Mouse (Mus musculus) c-Kit-positive CD71-positive TER-119-positive erythroid progenitor cells, embryonic 14.5 days (primary cell): ENCODE data around the gene Ppm1m.

Experiments
- DNase-seq: peaks from one replicate; pipeline ENCODE4 v3.0.0-alpha.2; 2013; ENCODE audit warnings: low spot score

Gene Ppm1m

GRCm38 (mm10) chr9:106199535-106200272, at the start of gene Ppm1m:
TSS of gene Ppm1m (minus strand) at chr9:106199746.
- no peak for DNase-seq

DNA sequence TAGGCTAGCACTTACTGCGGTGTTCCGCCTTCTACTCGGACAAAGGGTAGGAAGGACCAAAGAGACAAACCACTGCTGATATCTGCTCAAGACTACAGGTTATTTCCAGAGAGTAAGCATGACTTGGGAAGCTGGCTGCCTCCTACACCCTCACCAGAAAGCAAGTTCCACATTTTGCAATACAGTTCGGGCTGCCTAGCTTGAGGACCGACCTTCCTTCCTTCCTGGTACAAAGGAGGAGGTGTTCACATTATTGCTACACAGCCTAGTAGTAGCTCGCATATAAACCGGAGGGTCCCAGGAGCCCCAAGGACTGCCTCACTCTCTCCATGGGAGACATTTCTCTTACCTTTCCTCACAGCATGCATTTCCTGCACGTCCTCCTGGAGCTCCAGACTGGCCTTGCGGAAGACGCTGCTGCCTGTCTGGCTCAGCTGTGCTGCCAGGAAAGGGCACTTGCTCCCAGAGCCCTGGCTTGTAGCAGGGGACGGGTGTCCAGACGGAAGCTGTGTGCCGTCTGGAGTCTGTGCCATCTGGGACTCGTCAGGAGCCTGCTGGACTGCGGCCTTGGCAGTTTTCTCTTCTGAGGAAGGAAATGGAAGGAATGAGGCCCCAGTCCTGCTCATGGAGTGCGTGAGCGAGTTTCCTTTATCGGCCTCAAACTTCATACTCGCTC, 43.4 kb upstream of the Ppm1m start:
- DNase-seq, result no peak

DNA sequence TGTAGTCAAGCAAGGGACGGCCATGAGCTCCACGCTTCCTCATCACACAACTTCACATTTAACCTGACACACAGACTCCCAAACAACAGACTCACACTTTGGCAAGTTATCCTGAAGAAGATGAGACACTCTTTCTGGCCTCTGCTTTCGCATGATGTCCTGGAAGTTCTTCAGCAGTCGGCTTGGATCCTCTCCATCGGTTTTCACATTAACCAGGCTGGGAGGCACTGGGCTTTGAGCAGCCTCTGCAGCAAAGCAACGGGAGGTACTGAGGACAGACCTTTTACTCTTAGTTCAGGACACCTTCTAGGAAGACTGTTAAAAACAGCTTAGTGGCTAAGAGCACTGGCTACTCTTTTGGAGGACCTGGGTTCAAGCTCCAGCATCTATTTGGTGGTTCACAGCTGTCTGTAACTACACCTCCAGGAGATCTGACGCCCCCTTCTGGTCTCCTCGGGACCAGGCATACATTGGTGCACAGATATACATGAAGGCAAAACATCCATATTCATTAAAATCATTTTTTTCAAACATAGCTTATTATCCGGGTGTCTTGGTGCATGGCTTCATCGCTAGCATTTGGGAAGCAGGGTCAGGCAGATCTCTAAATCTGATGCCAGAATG, 42.1 kb upstream of the Ppm1m start:
- no peak for DNase-seq

GRCm38 (mm10) chr9:106237878-106238277, 38.3 kb upstream of the Ppm1m start:
- DNase-seq, result no peak

GRCm38 (mm10) chr9:106237401-106237800, 37.9 kb upstream of the Ppm1m start:
- no peak for DNase-seq

DNA sequence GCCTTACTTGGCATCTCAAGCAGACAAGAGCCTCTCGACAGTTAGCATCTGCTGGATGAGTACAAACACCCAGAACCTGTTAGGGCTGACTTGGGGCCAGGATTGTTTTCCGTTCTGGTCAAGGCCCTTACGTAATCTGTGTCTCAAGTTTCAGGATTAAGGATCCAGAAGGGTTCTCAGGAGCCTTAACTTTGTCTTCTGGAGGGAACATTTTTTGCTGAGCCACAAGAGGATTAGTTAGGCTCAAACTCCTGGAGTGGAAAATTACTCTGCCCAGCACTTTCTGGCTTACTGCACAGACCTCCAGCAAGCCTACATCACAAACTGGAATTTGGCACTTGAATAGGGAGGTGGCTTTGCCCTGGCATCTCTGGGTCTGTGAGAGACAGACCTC, 37.3 kb upstream of the Ppm1m start:
- no peak for DNase-seq

- no peak for DNase-seq
Observed at GRCm38 (mm10) chr9:106236156-106236817, 36.7 kb upstream of the Ppm1m start.

GRCm38 (mm10) chr9:106235194-106235830, 35.8 kb upstream of the Ppm1m start:
- no peak for DNase-seq

DNA sequence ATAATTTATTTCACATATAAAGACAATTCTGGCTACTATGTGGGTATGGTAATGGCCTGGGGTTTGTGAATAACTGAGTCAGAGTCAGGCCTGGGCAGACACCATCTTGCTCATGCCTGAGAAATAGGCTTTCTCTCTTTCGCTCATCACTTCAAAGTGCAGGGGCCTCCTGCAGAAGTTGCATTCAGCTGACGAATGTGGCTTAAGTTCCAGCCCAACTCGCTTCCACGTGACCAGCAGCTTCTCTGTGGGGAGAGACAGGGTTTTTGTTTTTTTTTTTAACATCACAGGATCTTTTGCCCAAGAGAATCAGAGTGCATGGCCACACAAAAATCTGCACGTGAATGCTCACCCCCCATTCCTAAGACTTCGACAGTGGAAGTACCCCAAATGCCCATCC, 34.4 kb upstream of the Ppm1m start:
- DNase-seq, result no peak

DNA sequence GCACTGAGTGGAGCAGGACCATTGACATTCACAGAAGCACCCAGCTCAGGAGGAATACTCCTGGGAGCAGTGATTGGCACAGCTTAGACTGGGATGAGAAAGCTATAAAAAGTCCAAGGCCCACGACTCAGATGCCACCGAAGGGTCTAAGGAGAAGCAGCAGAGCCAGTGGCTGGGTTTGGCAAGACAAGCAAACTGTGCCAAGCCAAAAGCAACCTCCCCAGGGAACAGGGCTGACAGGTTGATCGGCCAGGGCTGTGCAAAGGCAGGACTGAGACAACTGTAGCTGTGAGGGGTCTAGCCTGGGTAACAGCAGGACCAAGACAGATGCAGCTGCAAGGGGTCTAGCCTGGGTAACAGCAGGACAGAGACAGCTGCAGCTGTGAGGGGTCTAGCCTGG, 33.4 kb upstream of the Ppm1m start:
- no peak for DNase-seq

DNA sequence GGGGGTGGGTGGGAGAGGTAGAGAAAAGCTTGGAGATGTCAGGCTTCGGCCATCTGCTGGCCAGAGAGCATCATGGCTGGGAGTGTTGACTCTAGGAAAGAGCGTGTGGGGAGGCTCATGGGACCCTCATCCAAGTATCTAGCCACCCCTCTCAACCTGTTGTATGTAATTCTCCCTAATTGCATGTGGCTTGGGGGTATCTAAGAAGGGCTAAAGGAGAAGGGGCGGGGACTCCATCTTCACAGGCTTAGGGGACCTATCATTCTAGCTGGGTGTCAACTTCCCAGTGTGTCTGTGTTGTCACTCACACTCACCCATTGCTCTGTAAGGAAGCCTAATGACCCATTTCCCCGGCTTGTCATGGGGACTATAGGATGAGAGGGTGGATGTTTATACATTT, 32.3 kb upstream of the Ppm1m start:
- no peak for DNase-seq

- DNase-seq, result no peak
Observed at GRCm38 (mm10) chr9:106231220-106231619, 31.7 kb upstream of the Ppm1m start.

GRCm38 (mm10) chr9:106230734-106231106, 31.2 kb upstream of the Ppm1m start:
- no peak for DNase-seq

DNA sequence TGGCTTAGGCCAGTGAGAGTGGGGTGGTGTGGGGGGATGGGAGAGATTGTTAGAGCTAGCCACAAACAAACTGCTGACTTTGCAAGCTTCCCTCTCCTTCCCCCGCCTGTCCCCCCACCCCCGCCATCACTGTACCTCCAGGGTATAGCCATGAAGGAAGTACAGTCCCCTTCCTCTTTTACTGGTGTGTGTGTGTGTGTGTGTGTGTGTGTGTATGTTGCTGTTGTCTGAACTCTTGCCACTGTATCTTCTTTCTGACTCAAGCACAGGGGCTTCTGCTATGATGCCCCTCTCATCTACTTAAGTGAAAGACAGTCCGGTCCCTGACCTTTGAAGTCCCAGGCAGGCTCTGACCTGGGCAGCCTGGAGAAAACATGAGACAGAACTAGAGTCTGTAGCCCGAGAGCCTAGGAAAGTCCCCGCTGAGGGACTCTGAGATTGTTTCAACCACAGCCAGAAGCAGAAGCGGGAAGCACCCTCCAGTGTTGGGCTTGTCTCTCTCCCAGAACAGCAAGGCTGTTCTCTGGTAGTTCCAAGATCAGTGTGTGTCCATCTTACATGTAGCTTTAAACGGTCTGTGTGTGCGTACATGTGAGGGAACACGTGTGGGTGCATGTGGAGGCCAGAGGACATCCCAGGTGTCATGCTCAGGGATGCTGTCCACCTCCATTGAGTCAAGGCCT, 30.6 kb upstream of the Ppm1m start:
- no peak for DNase-seq

DNA sequence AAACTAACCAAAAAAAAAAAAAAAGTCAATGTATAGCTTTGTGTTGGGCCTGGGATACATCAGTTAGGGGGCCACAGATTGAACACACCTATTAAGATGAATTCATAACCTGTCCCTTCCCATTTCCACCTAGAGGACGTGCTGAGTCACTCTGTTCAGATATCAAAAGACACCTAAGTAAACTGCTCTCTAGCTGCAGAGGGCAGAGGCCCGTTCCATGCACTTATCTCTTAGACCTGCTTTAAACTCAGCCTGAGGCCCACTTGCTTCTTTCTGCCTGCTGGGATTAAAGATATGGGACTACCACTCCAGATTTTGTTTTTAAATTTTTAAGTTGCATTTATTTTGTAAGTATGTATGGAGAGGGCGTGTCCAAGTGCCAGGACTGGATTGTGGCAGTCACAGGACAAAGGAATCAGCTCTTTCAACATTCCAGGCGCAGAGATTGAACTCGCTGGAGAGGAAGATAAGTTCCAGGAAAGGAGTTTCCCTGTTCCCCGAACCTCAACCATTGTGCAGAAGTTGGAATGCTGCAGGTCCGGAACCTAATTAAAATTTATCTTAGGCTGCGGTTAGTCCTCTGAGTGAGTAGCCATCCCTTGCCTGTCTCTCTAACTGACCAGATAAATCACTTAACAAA, 28.4 kb upstream of the Ppm1m start:
- no peak for DNase-seq

DNA sequence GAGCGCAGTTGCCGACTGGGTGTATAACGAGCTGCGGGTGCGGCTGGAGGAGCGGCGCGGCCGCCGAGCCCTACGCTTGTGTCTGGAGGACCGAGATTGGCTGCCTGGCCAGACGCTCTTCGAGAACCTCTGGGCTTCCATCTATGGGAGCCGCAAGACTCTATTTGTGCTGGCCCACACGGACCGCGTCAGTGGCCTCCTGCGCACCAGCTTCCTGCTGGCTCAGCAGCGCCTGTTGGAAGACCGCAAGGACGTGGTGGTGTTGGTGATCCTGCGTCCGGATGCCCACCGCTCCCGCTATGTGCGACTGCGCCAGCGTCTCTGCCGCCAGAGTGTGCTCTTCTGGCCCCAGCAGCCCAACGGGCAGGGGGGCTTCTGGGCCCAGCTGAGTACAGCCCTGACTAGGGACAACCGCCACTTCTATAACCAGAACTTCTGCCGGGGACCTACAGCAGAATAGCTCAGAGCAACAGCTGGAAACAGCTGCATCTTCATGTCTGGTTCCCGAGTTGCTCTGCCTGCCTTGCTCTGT, 26.7 kb upstream of the Ppm1m start:
- DNase-seq, result no peak

DNA sequence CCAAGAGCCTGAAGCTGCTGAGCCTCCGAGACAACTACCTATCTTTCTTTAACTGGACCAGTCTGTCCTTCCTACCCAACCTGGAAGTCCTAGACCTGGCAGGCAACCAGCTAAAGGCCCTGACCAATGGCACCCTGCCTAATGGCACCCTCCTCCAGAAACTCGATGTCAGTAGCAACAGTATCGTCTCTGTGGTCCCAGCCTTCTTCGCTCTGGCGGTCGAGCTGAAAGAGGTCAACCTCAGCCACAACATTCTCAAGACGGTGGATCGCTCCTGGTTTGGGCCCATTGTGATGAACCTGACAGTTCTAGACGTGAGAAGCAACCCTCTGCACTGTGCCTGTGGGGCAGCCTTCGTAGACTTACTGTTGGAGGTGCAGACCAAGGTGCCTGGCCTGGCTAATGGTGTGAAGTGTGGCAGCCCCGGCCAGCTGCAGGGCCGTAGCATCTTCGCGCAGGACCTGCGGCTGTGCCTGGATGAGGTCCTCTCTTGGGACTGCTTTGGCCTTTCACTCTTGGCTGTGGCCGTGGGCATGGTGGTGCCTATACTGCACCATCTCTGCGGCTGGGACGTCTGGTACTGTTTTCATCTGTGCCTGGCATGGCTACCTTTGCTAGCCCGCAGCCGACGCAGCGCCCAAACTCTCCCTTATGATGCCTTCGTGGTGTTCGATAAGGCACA, 26.1 kb upstream of the Ppm1m start:
- no peak for DNase-seq

DNA sequence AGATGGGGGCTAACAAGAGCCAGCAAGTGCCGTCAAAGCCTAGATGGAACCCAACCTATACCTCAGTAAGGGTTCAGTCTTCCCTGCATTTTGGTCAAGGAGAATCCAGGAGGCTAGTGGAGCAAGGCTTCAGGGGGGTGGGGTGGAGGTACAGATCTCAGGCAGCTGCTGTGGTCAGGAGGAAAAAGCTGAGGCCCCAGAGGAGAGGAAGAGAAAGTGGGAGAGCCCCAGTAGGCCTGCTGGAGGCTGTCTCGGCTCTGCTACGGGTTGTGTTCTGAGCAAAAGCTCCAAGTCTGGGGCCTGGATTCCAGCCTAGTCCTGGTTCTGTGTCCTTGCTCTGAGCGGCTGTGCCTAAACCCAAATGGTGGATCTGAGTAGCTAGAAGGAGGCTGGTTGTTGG, 23.4 kb upstream of the Ppm1m start:
- no peak for DNase-seq

- DNase-seq, result no peak
Observed at GRCm38 (mm10) chr9:106222261-106222851, 22.8 kb upstream of the Ppm1m start, which contains the start of gene Tlr9. TSS of gene Tlr9 (plus strand) at chr9:106222598.
